Mouse (Mus musculus) lung, adult 2 months (tissue): ENCODE results near the gene Celsr2. TPM values are rescaled to one million over a fixed set of nuclear protein-coding genes. Genes with fewer than 3 reads are reported as not detected.

Source experiments
- DNase-seq: peaks from one replicate; pipeline ENCODE4 v3.0.0; 2022
- H3K4me1 ChIP-seq: fragments of 200-500 bp; 2 replicates; pipeline ENCODE4 v1.6.1; 2011; ENCODE audit warnings: low read length; ENCODE audit not compliant: control insufficient read depth, insufficient read depth
- H3K4me3 ChIP-seq: fragments of 200-500 bp; replicated peaks from 2 replicates; pipeline ENCODE3; 2011; ENCODE audit warnings: low read depth, mild to moderate bottlenecking, control low read depth, low read length; ENCODE audit errors: extremely low read depth
- CTCF ChIP-seq: fragments of 200-500 bp; IDR thresholded peaks from 2 replicates; pipeline ENCODE4 v1.5.1; 2011; ENCODE audit warnings: mild to moderate bottlenecking, low read length, control low read depth; ENCODE audit not compliant: insufficient read depth
- POLR2A ChIP-seq: fragments of 200-500 bp; IDR thresholded peaks from 2 replicates; pipeline ENCODE4 v1.6.1; 2011; ENCODE audit warnings: low read depth, mild to moderate bottlenecking, control low read depth, low read length, borderline replicate concordance; ENCODE audit errors: extremely low read depth
- WGBS: fragments of 180-500 bp; shearing (Covaris S2); methylation state at CpG from one replicate; pipeline ENCODE4 v1.1.7; 2018; 5-methylcytosine and 5-hydroxymethylcytosine counted together
- polyA plus RNA-seq: library from polyadenylated mRNA; depleted of rRNA; stranded (reverse); fragments of >200 nt; gene quantifications from 2 replicates; pipeline ENCODE4 v1.2.3, GENCODE M21; 2012; rRNA removed

Celsr2 gene
- 22.7 and 26.7 TPM in 2 replicates for polyA plus RNA-seq

DNA sequence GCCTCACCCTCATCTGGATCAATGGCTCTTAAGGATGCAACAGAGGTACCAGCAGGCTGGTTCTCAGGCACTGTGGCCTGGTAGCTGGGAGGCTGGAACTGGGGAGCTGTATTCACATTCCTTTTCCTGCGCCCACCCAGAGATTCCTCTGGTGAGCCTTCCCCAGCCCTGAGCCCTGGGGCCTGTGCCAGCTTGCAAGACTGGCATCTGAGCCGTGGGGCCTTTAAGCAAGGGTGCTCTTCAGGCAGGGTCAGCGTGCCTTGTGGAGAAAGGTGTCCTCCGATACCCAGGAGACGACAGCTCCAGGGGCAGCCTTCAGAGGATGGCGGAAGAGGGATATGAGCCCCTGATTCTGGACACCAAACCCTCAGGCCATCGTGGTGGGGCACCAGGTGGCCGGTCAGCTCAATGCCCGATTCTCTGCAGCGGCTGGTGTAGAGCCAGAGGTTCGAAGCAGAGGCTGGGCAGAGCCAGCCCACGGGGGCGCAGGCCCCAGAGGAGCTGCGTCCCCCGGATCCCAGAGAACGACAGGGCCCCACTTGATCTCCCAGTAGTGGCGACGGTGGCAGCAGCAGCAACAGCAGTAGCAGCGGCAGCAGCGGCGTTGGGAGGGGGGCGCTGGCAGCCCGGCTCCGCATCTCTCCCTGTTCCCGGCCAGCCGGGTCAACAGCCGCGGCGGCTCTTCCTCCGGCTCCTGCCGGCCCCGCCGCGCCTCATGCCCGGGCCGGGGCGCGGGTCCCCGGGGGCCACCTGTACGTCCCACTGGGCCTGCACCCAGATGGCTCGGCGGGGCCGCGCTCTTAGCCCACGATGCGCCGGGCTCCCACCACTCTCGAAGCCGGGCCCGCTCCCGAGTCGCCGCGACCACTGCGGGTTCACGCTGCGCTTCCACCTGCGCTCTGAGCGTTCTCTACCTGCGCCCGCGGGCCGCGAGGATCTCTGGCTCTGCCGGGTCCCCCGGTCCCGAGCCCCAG lies at the start of gene Celsr2:
Gene Celsr2 (minus strand): TSS at position 696 of the 974 bp plus-strand sequence.
- 8% methylated on average over 67 of the region's 67 CpGs for WGBS
- peaks cover 16% of the 10 kb centered on the region for H3K4me1 ChIP-seq
- TF ChIP-seq CTCF (no peak), POLR2A (no peak)
- H3K4me3 ChIP-seq: peak within 1 kb of the TSS; percentile 78
- peak; percentile 28 for DNase-seq

DNA sequence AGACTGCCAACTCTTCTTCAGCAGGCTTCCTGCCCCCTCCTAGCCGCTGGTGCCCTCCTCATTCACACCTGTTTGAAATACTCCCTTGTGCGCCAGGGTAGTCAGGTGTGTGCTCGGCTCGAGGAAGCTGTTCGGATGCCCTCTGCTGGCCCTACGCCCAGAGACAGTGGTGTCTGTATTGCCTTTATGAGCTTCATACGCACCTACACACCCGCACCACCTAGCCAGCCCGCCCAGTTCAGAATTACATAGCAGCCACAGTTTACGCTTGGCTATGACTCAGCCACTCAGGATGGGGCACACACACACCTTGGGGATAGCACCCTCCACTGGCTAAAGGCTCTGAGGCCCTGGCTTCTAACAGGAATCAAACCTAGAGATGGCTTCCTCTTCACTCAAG lies 43.5 kb upstream of the Celsr2 start:
- peaks cover 4% of the 10 kb centered on the region; the same call in 1 of the 2 replicates for H3K4me1 ChIP-seq
- H3K4me3 ChIP-seq: peak overlapping the region; percentile 47
- TF ChIP-seq CTCF: 0 out of 2 replicates have a peak, but pooled peaks have one; percentile 5
- no peak for TF ChIP-seq POLR2A
- peak; percentile 25 for DNase-seq
- WGBS: 23% methylated on average over 10 of the region's 10 CpGs

DNA sequence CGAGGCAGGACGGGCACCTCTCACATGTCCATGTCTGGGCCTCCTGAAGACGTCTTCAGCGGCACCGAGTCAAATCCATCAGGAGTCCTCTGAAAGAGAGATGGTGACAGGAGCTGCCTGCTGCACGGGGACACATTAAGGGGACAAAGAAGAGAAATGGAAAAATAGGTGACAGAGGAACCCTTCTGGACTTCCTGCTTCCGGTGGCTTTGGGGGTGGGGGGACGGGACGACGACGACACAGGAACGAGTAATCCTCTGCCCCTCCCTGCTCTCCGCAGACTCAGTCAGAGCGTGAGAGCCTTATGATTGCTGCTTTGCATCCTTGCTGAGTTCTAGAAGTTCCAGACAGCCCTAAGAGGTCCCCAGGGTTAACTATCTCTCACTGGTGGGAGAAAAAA lies 43.0 kb upstream of the Celsr2 start:
- H3K4me3 ChIP-seq: peak overlapping the region; percentile 1
- peak; percentile 18 for DNase-seq
- WGBS: 34% methylated on average over 14 of the region's 14 CpGs

DNA sequence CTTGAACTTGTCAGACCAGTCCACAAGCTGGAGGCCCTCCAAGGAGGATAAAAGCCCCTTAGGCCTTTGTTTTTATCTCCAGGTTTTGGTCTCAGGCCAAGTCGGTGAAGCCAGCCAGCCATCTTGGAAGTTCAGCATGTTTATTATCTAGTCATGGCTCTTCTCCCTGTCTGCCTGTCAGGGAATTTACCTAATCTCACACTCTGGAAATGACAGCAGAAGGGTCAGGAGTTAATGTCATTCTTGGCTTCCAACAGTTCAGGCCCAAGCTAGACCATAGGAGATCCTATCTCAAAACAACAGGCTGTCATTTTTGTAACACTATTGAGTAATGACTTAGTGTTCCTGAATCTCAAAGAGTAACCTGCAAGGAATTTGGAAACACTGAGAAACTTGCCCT lies 38.8 kb upstream of the Celsr2 start:
- H3K4me1 ChIP-seq: peaks cover 4% of the 10 kb centered on the region; the same call in 1 of the 2 replicates
- H3K4me3 ChIP-seq: no peak overlapping the region
- no peak for DNase-seq
- TF ChIP-seq POLR2A (no peak), CTCF (no peak)
- 52% methylated on average over 1 of the region's 1 CpGs for WGBS

More for the DNA sequence above, 43.0 kb upstream of the Celsr2 start:
- H3K4me1 ChIP-seq: peaks cover 4% of the 10 kb centered on the region; the same call in 1 of the 2 replicates
- peak; percentile 46; the same call in 1 of the 2 replicates for TF ChIP-seq POLR2A
- no peak for TF ChIP-seq CTCF

DNA sequence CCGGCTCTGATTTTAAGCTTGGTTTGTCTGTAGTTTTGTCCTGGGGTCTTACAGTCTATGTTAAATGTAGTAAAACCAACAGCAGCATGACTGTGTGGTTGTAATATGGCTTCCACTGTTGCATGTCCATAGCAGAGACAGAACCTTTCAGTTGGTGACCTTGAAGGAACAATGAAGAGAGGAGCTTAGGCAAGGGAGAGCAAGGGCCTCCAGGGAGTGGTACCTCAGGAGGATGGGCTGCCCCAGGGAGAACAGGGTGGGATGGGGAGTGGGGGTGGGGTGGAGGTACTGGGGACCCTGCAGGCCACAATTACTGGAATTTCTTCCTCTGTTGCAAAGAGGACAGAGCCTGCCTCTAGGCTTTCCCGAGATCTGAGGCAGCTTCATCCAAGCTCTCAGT lies 36.6 kb upstream of the Celsr2 start:
- WGBS: 96% methylated on average over 2 of the region's 2 CpGs
- no peak for TF ChIP-seq POLR2A
- TF ChIP-seq CTCF: no peak
- DNase-seq: no peak
- H3K4me3 ChIP-seq: no peak overlapping the region
- no peaks in the 10 kb centered on the region for H3K4me1 ChIP-seq

DNA sequence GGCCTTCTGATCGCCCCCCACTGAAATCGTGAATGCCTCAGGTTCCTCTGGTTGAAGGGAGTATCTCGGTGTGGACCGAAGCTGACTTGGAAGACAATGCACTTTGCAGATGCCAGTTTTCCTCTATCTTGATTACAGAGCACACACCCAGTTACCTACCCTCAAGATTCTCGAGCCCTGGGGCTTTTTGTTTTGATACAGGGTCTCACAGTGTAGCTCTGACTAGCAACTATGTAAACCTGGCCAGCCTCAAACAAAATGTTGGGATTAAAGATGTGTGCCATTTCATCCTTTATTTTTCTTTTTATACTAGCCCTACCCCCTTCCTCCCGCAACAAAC lies 30.0 kb upstream of the Celsr2 start:
- TF ChIP-seq CTCF: no peak
- no peak for TF ChIP-seq POLR2A
- peaks cover 2% of the 10 kb centered on the region for H3K4me1 ChIP-seq
- WGBS: 17% methylated on average over 6 of the region's 6 CpGs
- no peak for DNase-seq
- H3K4me3 ChIP-seq: peak overlapping the region; percentile 60

DNA sequence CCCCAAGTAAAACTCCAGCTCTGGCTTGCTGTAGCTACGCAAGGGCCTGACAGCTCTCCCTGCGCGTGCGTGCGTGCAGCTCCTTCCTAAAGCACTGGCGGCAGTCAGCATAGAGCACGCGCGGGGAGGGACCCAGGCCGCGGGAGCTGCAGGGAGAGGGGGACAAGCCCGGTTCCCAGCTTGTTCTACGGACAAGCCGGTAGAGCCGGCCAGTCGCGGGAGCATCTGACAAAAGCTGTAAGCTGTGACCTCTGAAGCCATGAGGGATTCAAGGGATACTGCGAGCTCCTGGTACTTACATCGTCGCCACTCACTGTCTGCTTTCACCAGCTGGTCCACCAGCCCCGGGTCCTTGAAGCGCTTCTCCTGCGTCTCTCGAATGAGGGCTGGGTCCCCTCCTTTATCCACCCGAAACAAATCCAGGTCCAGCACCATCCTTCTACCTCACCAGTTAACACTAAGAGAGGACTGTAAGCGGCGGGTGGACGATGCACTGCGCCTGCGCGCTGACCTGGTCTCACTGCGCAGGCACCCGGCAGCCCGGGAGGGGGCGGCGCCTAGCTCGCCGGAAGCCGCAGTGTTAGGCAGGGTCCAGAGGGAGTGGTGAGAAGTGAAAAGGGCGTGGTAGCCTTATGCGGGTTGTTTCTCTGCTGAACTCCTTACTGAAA lies 29.5 kb upstream of the Celsr2 start, which contains the start of gene Sars:
Gene Sars (minus strand): TSS at position 512 of the 668 bp plus-strand sequence.
- H3K4me1 ChIP-seq: peaks cover 2% of the 10 kb centered on the region
- WGBS: under 1% methylated on average over 41 of the region's 41 CpGs
- TF ChIP-seq CTCF: no peak
- peak; percentile 65; the same call in 1 of the 2 replicates for TF ChIP-seq POLR2A
- H3K4me3 ChIP-seq: peak within 1 kb of the TSS; percentile 83
- DNase-seq: peak; percentile 84

DNA sequence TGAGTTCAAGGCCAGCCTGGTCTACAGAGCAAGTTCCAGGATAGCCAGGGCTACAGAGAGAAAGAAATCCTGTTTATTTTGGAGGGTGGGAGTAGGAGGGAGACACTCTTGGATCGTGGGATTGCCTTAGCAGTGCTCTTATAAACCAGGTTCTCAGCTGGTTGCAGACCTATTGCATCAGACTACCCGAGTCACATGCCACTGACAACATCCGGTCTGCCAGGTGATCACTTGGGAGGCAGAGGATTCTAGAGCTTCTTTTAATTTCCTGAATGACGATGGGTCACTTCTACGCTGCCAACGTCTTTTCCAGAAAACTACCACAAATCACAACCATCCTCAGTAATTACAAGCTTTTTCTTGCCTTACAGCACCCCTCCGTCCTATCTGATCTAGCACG lies 28.7 kb upstream of the Celsr2 start:
- WGBS: 6% methylated on average over 8 of the region's 8 CpGs
- Histone ChIP-seq H3K4me1 (peaks cover 2% of the 10 kb centered on the region), H3K4me3 (peak overlapping the region; percentile 83)
- TF ChIP-seq CTCF (no peak), POLR2A (peak; percentile 25; the same call in 1 of the 2 replicates)
- DNase-seq: peak; percentile 56

DNA sequence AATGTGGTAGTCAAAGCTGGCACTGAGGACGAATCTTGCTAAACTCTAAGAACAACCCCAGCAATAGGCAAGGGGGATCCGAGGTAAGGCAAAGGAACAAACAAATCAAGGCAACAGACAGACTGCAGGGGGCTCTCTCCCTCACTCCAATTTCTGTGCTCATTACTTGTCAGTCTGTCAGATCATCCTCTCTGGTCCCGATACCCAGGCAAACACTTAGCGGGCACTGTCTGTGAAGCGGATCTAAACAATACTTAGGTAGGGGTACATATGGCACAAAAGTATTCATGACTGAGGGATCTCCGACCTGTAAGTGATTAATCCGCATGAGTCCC lies 21.0 kb upstream of the Celsr2 start:
- H3K4me1 ChIP-seq: no peaks in the 10 kb centered on the region
- H3K4me3 ChIP-seq: no peak overlapping the region
- TF ChIP-seq CTCF: no peak
- no peak for TF ChIP-seq POLR2A
- 82% methylated on average over 7 of the region's 7 CpGs for WGBS
- no peak for DNase-seq
